Mouse (Mus musculus) limb, embryonic 11.5 days (tissue): Measurements from ENCODE around the gene Dcxr. TPM values are rescaled to one million over a fixed set of nuclear protein-coding genes. Genes with fewer than 3 reads are reported as not detected.

Experiments used
- ATAC-seq: fragments of 200-750 bp; cut with Nextera tagmentation; 2 replicates; pipeline ENCODE4 v1.8.0; 2017; ENCODE audit warnings: low read depth; ENCODE audit not compliant: insufficient number of reproducible peaks, low FRiP score, low TSS enrichment
- DNase-seq: peaks from one replicate; pipeline ENCODE4 v3.0.0-alpha.2; 2015; ENCODE audit warnings: low spot score
- H3K27ac ChIP-seq: fragments of 300-500 bp; sonication (generic); replicated peaks from 2 replicates; pipeline ENCODE4 v1.5.1; 2014; ENCODE audit warnings: low read depth, mild to moderate bottlenecking, low read length
- H3K27me3 ChIP-seq: fragments of 300-500 bp; sonication (generic); 2 replicates; pipeline ENCODE4 v1.6.1; 2014; ENCODE audit warnings: mild to moderate bottlenecking, low read length, mixed read lengths; ENCODE audit not compliant: control insufficient read depth, insufficient read depth
- H3K36me3 ChIP-seq: fragments of 300-500 bp; sonication (generic); 2 replicates; pipeline ENCODE4 v1.6.1; 2014; ENCODE audit warnings: mild to moderate bottlenecking, low read length, moderate library complexity, mixed read lengths; ENCODE audit not compliant: control insufficient read depth, insufficient read depth
- H3K4me1 ChIP-seq: fragments of 300-500 bp; sonication (generic); 2 replicates; pipeline ENCODE4 v1.6.1; 2014; ENCODE audit warnings: low read length, mixed read lengths; ENCODE audit not compliant: control insufficient read depth, insufficient read depth
- H3K4me2 ChIP-seq: fragments of 300-500 bp; sonication (generic); 2 replicates; pipeline ENCODE4 v1.6.1; 2014; ENCODE audit warnings: low read depth, mild to moderate bottlenecking, moderate library complexity; ENCODE audit not compliant: severe bottlenecking
- H3K4me3 ChIP-seq: fragments of 300-500 bp; sonication (generic); 2 replicates; pipeline ENCODE4 v1.5.1; 2014; ENCODE audit warnings: low read depth, low read length
- H3K9ac ChIP-seq: fragments of 300-500 bp; sonication (generic); 2 replicates; pipeline ENCODE4 v1.6.1; 2014; ENCODE audit warnings: mild to moderate bottlenecking, low read length
- H3K9me3 ChIP-seq: fragments of 300-500 bp; sonication (generic); 2 replicates; pipeline ENCODE4 v1.6.1; 2016; ENCODE audit warnings: low read length; ENCODE audit not compliant: control insufficient read depth
- WGBS: fragments of 180-500 bp; shearing (Covaris S2); extraction: QIAGEN DNeasy Blood & Tissue Kit; methylation state at CpG from one replicate; pipeline ENCODE4 v1.1.7; 2014; 5-methylcytosine and 5-hydroxymethylcytosine counted together
- polyA plus RNA-seq: library from polyadenylated mRNA; unstranded; fragments of >200 nt; fragmentation: Nextera tagmentation; extraction: Ambion mirVana; gene quantifications from 2 replicates; pipeline ENCODE4 v1.2.1, GENCODE M21; 2014

The Dcxr gene
- polyA plus RNA-seq, 1 experiment from 2014 or later = 12.4 TPM

DNA sequence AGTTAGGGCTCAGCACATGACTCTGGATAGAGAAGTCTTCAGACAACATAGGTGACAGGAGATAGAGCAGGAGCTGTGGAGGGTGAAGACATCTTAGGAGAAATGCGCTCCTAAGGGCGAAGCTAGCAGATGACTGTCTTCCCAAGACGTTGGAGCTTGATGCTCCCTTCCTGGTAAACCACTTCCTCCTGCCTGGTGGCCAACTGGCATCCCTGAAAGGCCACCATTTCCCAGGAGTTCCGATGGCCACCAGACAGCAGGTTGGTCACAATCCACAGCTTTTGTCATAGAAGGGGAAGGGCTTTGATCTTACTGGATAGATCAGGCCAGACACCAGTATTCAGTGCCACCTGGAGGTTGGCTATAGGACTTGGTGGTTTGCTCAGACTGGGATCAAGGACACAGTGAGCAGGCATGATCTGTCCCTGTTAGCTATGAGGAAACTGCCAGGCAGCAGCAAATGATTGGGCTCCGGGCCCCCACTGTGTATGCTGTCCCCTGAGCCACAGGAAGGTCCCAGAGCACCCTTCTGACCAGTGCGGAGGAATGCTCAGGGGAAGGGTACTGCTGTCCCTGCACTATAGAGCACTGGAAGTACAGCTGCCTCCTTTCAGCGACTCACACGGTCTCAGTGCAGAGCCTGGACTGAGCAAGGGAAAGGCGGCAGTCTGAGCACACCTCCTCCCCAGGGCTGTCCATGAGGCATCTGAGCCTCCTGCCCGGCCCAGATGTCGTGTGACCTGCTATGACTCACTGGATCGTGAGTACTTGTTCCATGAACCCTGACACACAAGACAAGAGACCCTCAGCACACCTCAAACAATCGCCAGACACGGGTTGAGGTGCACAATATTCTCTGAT lies 35.0 kb upstream of the Dcxr start:
- no peak overlapping the region for H3K4me3 ChIP-seq
- H3K27me3 ChIP-seq = peaks cover 10% of the 10 kb centered on the region
- peaks cover 8% of the 10 kb centered on the region; the same call in 1 of the 2 replicates for H3K9me3 ChIP-seq
- ATAC-seq = no peak
- no peak for DNase-seq
- H3K36me3 ChIP-seq = no peaks in the 10 kb centered on the region
- no peak overlapping the region for H3K27ac ChIP-seq
- WGBS = 75% methylated on average over 14 of the region's 14 CpGs
- H3K4me2 ChIP-seq = no peak overlapping the region
- no peaks in the 10 kb centered on the region for H3K4me1 ChIP-seq
- no peak overlapping the region for H3K9ac ChIP-seq

DNA sequence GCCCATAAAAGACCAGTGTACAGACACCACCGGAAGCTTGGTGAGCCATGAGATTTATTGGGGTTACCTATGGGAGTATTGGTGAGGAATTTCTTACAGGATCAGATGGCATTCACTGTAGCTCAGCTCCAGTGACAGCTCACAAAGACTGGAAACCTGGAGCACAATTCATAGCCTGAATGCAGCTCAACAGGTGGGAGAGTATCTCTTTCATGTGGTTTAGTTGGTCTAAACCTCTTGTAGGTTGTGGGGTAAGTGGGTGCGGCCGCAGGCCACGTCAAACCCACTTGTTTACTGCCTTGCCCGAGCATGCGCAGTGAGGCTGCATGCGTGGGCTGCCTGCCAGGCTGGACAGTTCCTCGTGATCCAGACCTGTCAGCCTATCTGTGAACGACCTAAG lies 33.2 kb upstream of the Dcxr start:
- Histone ChIP-seq H3K9ac (no peak overlapping the region), H3K4me3 (no peak overlapping the region), H3K27ac (no peak overlapping the region), H3K27me3 (peaks cover 10% of the 10 kb centered on the region), H3K9me3 (peaks cover 8% of the 10 kb centered on the region; the same call in 1 of the 2 replicates), H3K4me1 (no peaks in the 10 kb centered on the region), H3K36me3 (no peaks in the 10 kb centered on the region), H3K4me2 (no peak overlapping the region)
- WGBS = 91% methylated on average over 9 of the region's 9 CpGs
- ATAC-seq = no peak
- no peak for DNase-seq

DNA sequence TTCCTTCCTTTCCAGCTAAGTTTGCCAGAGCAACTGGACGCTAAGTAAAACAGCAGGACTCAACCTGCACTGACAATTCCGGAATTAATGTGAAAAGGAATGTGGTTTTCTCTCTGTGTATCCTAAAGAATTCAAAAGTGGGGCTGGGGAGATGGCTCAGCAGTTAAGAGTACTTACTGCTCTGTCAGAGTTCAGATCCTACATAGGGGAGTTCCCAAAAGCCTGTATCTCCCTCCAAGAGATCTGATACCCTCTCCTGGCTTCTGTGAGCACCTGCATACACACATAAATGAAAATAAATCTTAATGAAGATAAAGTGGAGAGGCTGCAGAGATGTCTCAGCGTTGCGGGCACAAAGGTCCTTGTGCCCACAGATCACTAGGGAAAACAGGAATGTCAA lies 24.5 kb upstream of the Dcxr start:
- H3K4me1 ChIP-seq = no peaks in the 10 kb centered on the region
- no peak overlapping the region for H3K4me2 ChIP-seq
- no peak overlapping the region for H3K4me3 ChIP-seq
- no peaks in the 10 kb centered on the region for H3K36me3 ChIP-seq
- H3K9ac ChIP-seq = no peak overlapping the region
- no peaks in the 10 kb centered on the region for H3K27me3 ChIP-seq
- ATAC-seq (no peak), DNase-seq (no peak)
- H3K9me3 ChIP-seq = no peaks in the 10 kb centered on the region
- no peak overlapping the region for H3K27ac ChIP-seq
- 79% methylated on average over 4 of the region's 4 CpGs for WGBS

DNA sequence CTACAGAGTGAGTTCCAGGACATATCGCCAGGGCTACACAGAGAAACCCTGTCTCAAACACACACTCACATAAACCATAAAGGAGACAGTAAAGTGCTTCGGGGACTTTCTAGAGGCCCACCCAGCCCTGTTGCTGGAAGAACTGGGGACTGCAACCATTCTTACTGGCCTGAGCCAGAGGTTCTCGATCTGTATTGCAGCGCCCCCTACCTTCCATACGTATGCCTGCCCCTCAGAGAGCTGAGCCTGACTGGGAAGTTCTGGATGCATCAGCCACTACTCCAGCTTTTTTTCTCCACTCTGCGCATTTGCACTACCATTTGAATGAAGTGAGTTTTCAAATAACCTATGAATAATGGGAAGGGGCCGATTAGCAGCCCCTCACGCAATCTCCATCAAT lies 22.3 kb upstream of the Dcxr start:
- H3K4me1 ChIP-seq = no peaks in the 10 kb centered on the region
- no peaks in the 10 kb centered on the region for H3K36me3 ChIP-seq
- ATAC-seq (no peak), DNase-seq (no peak)
- no peak overlapping the region for H3K4me3 ChIP-seq
- H3K4me2 ChIP-seq = no peak overlapping the region
- no peak overlapping the region for H3K9ac ChIP-seq
- no peaks in the 10 kb centered on the region for H3K27me3 ChIP-seq
- H3K27ac ChIP-seq = no peak overlapping the region
- H3K9me3 ChIP-seq = no peaks in the 10 kb centered on the region
- WGBS = 65% methylated on average over 8 of the region's 8 CpGs

DNA sequence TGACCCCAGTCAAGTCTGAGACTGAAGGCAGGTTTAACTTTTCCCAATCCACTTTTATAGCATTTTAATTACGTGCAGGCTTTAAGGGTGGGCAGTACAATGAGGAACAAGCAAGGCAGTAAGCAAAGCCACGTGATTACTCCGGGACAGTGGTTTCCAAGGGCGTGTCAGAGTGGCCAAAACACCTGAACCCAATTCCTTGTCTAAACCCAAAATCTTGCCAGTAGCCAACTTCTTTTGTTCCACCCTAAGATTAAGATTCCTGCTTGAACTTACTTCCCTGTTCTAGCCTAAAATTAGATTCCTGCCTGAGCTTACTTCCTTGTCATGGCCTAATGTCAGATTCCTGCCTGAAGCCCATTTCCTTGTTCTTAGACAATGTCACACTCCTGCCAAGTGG lies 20.9 kb upstream of the Dcxr start:
- no peak overlapping the region for H3K27ac ChIP-seq
- H3K4me1 ChIP-seq = no peaks in the 10 kb centered on the region
- H3K27me3 ChIP-seq = no peaks in the 10 kb centered on the region
- no peak overlapping the region for H3K4me2 ChIP-seq
- no peaks in the 10 kb centered on the region for H3K36me3 ChIP-seq
- H3K9me3 ChIP-seq = no peaks in the 10 kb centered on the region
- no peak for DNase-seq
- 40% methylated on average over 4 of the region's 4 CpGs for WGBS
- ATAC-seq = no peak
- H3K9ac ChIP-seq = no peak overlapping the region
- H3K4me3 ChIP-seq = no peak overlapping the region

DNA sequence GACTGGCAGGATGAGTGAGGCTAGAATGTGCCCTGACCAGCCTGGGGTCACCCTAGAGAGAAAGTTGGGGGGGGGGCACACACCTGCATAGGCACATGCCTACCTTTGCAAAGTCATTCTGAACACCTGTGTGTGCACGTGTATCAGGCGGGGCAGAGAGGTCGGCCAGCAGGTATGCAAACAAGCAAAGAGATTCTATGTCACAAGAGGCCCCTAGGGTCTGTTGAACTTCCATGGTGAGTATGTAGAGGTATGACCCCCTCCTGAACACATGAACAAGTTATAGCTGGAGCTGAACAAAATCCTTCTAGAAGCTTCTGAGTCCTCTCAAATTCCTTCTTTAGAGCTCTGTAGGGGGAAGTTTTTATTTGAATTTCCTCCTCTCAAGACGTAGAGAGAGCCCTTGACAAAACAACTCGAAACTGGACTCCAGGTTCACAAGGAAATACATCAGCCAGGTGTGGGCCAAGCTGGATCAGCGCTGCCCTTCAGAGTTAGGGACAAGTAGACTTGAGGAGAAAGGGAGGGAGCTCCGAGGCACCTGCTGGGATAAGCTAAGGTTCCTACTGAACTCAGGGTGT lies 17.1 kb upstream of the Dcxr start:
- Histone ChIP-seq H3K9ac (no peak overlapping the region), H3K27me3 (no peaks in the 10 kb centered on the region), H3K27ac (no peak overlapping the region), H3K4me2 (no peak overlapping the region), H3K9me3 (no peaks in the 10 kb centered on the region), H3K4me3 (no peak overlapping the region), H3K4me1 (no peaks in the 10 kb centered on the region), H3K36me3 (no peaks in the 10 kb centered on the region)
- WGBS = 75% methylated on average over 7 of the region's 7 CpGs
- ATAC-seq (no peak), DNase-seq (no peak)

DNA sequence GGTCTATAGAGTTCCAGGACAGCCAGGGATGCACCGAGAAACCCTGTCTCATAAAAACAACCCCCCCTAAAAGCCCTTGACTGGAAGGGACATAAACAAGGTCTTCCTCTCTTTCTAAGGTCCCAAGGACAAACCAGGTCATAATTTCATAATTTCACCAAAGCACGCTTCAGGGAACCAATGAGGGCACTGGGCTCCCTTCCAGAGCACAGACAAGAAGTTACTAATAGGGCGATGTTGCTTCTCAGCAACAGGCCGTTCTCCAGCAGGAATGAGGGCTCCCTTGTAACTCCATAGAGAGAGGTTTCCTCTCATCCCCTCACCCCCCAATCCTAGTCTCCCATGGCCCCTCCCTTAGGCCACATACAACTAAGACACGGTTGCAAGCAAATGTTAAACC lies 13.9 kb upstream of the Dcxr start:
- H3K4me1 ChIP-seq = no peaks in the 10 kb centered on the region
- no peak overlapping the region for H3K4me2 ChIP-seq
- no peak overlapping the region for H3K27ac ChIP-seq
- H3K36me3 ChIP-seq = no peaks in the 10 kb centered on the region
- no peak for ATAC-seq
- no peak for DNase-seq
- no peak overlapping the region for H3K4me3 ChIP-seq
- no peak overlapping the region for H3K9ac ChIP-seq
- no peaks in the 10 kb centered on the region for H3K27me3 ChIP-seq
- no peaks in the 10 kb centered on the region for H3K9me3 ChIP-seq
- 85% methylated on average over 5 of the region's 5 CpGs for WGBS

DNA sequence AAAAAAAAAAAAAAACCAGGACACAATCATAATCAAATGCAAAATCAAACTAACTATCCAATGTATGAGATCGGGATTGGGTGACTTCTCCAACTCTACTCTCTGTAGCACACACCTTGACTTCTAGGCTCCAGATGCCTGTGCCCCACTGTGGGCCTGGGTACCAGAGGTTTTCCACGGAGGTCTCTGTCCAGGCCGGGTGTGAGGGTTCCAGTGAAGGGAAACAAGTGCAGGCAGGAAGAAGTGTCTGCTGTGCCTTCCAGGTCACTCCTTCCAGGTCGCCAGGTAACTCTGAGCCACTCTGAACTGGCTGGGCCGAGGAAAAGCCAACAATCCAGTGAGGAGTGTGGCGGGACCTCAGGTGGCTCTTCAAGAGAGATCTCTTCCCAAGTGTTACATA lies 9.3 kb upstream of the Dcxr start:
- no peaks in the 10 kb centered on the region for H3K4me1 ChIP-seq
- H3K27ac ChIP-seq = no peak overlapping the region
- H3K27me3 ChIP-seq = no peaks in the 10 kb centered on the region
- no peak overlapping the region for H3K4me2 ChIP-seq
- H3K4me3 ChIP-seq = no peak overlapping the region
- ATAC-seq = no peak
- no peak overlapping the region for H3K9ac ChIP-seq
- H3K9me3 ChIP-seq = no peaks in the 10 kb centered on the region
- no peaks in the 10 kb centered on the region for H3K36me3 ChIP-seq
- 68% methylated on average over 6 of the region's 6 CpGs for WGBS
- DNase-seq = no peak
